Mouse (Mus musculus) limb, embryonic 10.5 days (tissue): ENCODE results near the gene Dennd2c. TPM values are rescaled to one million over a fixed set of nuclear protein-coding genes. Genes with fewer than 3 reads are reported as not detected.
A peak's percentile ranks its signal among the peaks of the same experiment; 100 is the strongest.
"Not testable (repeated sequence)": the region's sequence is repeated elsewhere in the genome, so short reads cannot be mapped to it uniquely, and the experiment has no call there.

Experiments used
- DNase-seq: peaks from one replicate; pipeline ENCODE4 v3.0.0-alpha.2; 2017; ENCODE audit warnings: low spot score
- H3K27ac ChIP-seq: fragments of 300-500 bp; sonication (generic); 2 replicates; pipeline ENCODE4 v1.5.1; 2016; ENCODE audit warnings: mild to moderate bottlenecking
- H3K27me3 ChIP-seq: fragments of 300-500 bp; sonication (generic); 2 replicates; pipeline ENCODE4 v1.6.1; 2016; ENCODE audit warnings: low read depth, mild to moderate bottlenecking; ENCODE audit not compliant: poor library complexity, severe bottlenecking
- H3K36me3 ChIP-seq: fragments of 300-500 bp; sonication (generic); 2 replicates; pipeline ENCODE4 v1.6.1; 2016; ENCODE audit warnings: mild to moderate bottlenecking, moderate library complexity
- H3K4me1 ChIP-seq: fragments of 300-500 bp; sonication (generic); 2 replicates; pipeline ENCODE4 v1.6.1; 2016
- H3K4me3 ChIP-seq: fragments of 300-500 bp; sonication (generic); 2 replicates; pipeline ENCODE4 v1.5.1; 2016; ENCODE audit warnings: mild to moderate bottlenecking, moderate library complexity
- H3K9me3 ChIP-seq: fragments of 300-500 bp; sonication (generic); replicated peaks from 2 replicates; pipeline ENCODE4 v1.6.1; 2016; ENCODE audit warnings: mild to moderate bottlenecking
- WGBS: fragments of 180-500 bp; shearing (Covaris S2); methylation state at CpG from one replicate; pipeline ENCODE4 v1.1.7; 2016; 5-methylcytosine and 5-hydroxymethylcytosine counted together
- polyA plus RNA-seq: library from polyadenylated mRNA; unstranded; fragments of >200 nt; fragmentation: Nextera tagmentation; extraction: Ambion mirVana; gene quantifications from 2 replicates; pipeline ENCODE4 v1.2.1, GENCODE M21; 2016

The Dennd2c gene
- polyA plus RNA-seq, 1 experiment from 2014 or later: 3.1 TPM

GRCm38 (mm10) chr3:103147775-103148174 is 45.4 kb downstream of the Dennd2c start:
- Histone ChIP-seq H3K9me3 (no peaks in the 10 kb centered on the region), H3K36me3 (no peaks in the 10 kb centered on the region), H3K27ac (no peak overlapping the region), H3K27me3 (no peaks in the 10 kb centered on the region), H3K4me3 (no peak overlapping the region), H3K4me1 (0 out of 2 replicates have a peak, but pooled peaks cover 9% of the 10 kb centered on the region)
- no peak for DNase-seq
- 86% methylated on average over 4 of the region's 4 CpGs for WGBS

GRCm38 (mm10) chr3:103148941-103149340 is 46.5 kb downstream of the Dennd2c start:
- Histone ChIP-seq H3K4me1 (0 out of 2 replicates have a peak, but pooled peaks cover 9% of the 10 kb centered on the region), H3K27ac (no peak overlapping the region), H3K36me3 (0 out of 2 replicates have a peak, but pooled peaks cover 3% of the 10 kb centered on the region), H3K4me3 (no peak overlapping the region), H3K27me3 (no peaks in the 10 kb centered on the region), H3K9me3 (no peaks in the 10 kb centered on the region)
- 85% methylated on average over 10 of the region's 10 CpGs for WGBS
- no peak for DNase-seq

DNA sequence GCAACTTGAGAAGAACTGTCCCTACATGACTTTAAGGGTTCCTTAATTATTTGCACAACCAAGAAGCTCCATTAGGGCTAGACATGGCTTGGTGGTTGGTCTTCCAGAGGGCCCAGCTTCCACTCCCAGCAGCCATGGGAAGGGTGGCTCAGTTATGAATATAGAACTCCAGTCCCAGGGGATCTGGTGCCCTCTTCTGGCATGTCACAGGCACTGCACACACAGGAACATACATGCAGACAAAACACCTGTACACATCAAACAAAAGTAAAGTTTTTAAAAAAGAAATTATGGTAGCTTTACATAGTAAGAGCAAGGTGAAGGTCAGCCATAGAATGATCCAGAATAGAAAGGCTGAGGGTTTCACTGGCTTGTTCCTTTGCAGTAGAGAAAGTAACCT is 51.4 kb downstream of the Dennd2c start:
- Histone ChIP-seq H3K27ac (no peak overlapping the region), H3K9me3 (no peaks in the 10 kb centered on the region), H3K27me3 (no peaks in the 10 kb centered on the region), H3K36me3 (0 out of 2 replicates have a peak, but pooled peaks cover 3% of the 10 kb centered on the region), H3K4me1 (no peaks in the 10 kb centered on the region), H3K4me3 (no peak overlapping the region)
- DNase-seq: no peak

GRCm38 (mm10) chr3:103159232-103159900 is 57.0 kb downstream of the Dennd2c start:
- Histone ChIP-seq H3K4me1 (no peaks in the 10 kb centered on the region), H3K36me3 (no peaks in the 10 kb centered on the region), H3K4me3 (no peak overlapping the region), H3K27ac (no peak overlapping the region), H3K27me3 (no peaks in the 10 kb centered on the region), H3K9me3 (no peaks in the 10 kb centered on the region)
- no peak for DNase-seq
- WGBS: 67% methylated on average over 3 of the region's 3 CpGs

GRCm38 (mm10) chr3:103169771-103170170 is 67.4 kb downstream of the Dennd2c start:
- Histone ChIP-seq H3K9me3 (no peaks in the 10 kb centered on the region), H3K27ac (no peak overlapping the region), H3K4me1 (peaks cover 13% of the 10 kb centered on the region), H3K27me3 (no peaks in the 10 kb centered on the region), H3K36me3 (peaks cover 17% of the 10 kb centered on the region), H3K4me3 (no peak overlapping the region)
- DNase-seq: peak; percentile 83
- WGBS: 14% methylated on average over 4 of the region's 4 CpGs

- no peaks in the 10 kb centered on the region for H3K27me3 ChIP-seq
- WGBS: under 1% methylated on average over 56 of the region's 56 CpGs
- no peaks in the 10 kb centered on the region for H3K9me3 ChIP-seq
- H3K4me3 ChIP-seq: peak within 1 kb of the TSS; percentile 73
- H3K4me1 ChIP-seq: peaks cover 13% of the 10 kb centered on the region
- peaks cover 36% of the 10 kb centered on the region for H3K36me3 ChIP-seq
- DNase-seq: peak; percentile 99
- peak within 1 kb of the TSS; percentile 89 for H3K27ac ChIP-seq
Measured at GRCm38 (mm10) chr3:103171505-103172267, 69.3 kb downstream of the Dennd2c start, which contains the start of gene Bcas2. Bcas2 (plus strand) TSS chr3:103171655.

GRCm38 (mm10) chr3:103172615-103173014 is 70.2 kb downstream of the Dennd2c start:
- Histone ChIP-seq H3K4me3 (peak overlapping the region; percentile 73), H3K4me1 (peaks cover 13% of the 10 kb centered on the region), H3K27ac (no peak overlapping the region), H3K27me3 (no peaks in the 10 kb centered on the region), H3K36me3 (peaks cover 46% of the 10 kb centered on the region), H3K9me3 (no peaks in the 10 kb centered on the region)
- DNase-seq: no peak
- 70% methylated on average over 5 of the region's 5 CpGs for WGBS

DNA sequence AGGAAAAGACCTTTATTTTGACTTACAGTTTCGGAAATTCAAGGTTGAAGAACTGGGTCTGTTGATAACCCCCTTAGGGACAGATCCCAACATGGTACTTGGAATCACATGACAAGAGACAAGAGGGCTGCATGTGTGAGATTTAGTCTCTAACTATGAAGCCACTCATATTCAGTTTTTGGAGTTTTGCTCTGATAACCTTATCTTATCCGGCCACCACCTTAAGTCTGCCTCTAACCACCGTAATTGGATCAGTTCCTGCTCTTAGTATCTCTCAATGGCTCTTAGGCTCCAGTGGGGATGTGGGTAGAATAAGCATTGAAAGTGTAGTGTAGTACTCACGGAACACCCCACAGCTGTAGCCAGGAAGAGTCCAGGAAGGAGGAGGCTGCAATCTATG is 74.3 kb downstream of the Dennd2c start:
- 95% methylated on average over 4 of the region's 4 CpGs for WGBS
- Histone ChIP-seq H3K9me3 (no peaks in the 10 kb centered on the region), H3K4me3 (no peak overlapping the region), H3K4me1 (peaks cover 8% of the 10 kb centered on the region), H3K27ac (no peak overlapping the region), H3K36me3 (peaks cover 68% of the 10 kb centered on the region), H3K27me3 (no peaks in the 10 kb centered on the region)
- DNase-seq: no peak

DNA sequence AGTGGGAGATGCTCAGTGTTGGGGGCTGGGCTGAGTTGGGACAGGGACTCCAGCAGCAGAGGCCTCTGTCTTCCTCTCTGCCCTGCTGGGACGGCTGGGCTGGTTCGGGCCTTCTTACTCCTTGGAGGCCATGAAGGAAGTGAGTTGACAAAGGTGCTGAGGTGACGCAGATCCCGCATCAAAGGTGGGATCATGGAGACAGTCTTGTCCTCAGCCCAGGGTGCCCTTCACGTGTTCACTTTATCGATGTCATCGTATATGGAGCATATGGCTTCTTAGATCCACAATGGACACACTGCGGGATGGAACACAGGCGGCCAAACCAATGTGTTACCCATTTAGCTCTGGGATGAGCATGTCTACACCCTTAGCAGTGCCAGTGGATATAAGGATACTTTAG is 77.1 kb downstream of the Dennd2c start:
- Histone ChIP-seq H3K27ac (no peak overlapping the region), H3K4me1 (no peaks in the 10 kb centered on the region)
- 95% methylated on average over 9 of the region's 9 CpGs for WGBS

GRCm38 (mm10) chr3:103181171-103181570 is 78.8 kb downstream of the Dennd2c start:
- no peaks in the 10 kb centered on the region for H3K9me3 ChIP-seq
- no peaks in the 10 kb centered on the region for H3K4me1 ChIP-seq
- H3K36me3 ChIP-seq: peaks cover 37% of the 10 kb centered on the region
- no peak for DNase-seq
- H3K27me3 ChIP-seq: no peaks in the 10 kb centered on the region
- H3K4me3 ChIP-seq: no peak overlapping the region
- WGBS: 48% methylated on average over 4 of the region's 4 CpGs
- no peak overlapping the region for H3K27ac ChIP-seq

More for the DNA sequence above, 77.1 kb downstream of the Dennd2c start:
- Histone ChIP-seq H3K36me3 (peaks cover 54% of the 10 kb centered on the region), H3K27me3 (no peaks in the 10 kb centered on the region), H3K9me3 (no peaks in the 10 kb centered on the region), H3K4me3 (no peak overlapping the region)
- DNase-seq: no peak

GRCm38 (mm10) chr3:103182821-103183220 is 80.4 kb downstream of the Dennd2c start:
- WGBS: 81% methylated on average over 14 of the region's 14 CpGs
- Histone ChIP-seq H3K36me3 (peaks cover 21% of the 10 kb centered on the region), H3K9me3 (no peaks in the 10 kb centered on the region), H3K4me1 (no peaks in the 10 kb centered on the region), H3K27me3 (no peaks in the 10 kb centered on the region), H3K4me3 (no peak overlapping the region), H3K27ac (no peak overlapping the region)
- no peak for DNase-seq

- not testable (repeated sequence) for H3K27ac ChIP-seq, H3K27me3 ChIP-seq, H3K4me1 ChIP-seq, H3K36me3 ChIP-seq, H3K9me3 ChIP-seq, DNase-seq, H3K4me3 ChIP-seq
Measured at GRCm38 (mm10) chr3:103184467-103184866, 82.1 kb downstream of the Dennd2c start.

DNA sequence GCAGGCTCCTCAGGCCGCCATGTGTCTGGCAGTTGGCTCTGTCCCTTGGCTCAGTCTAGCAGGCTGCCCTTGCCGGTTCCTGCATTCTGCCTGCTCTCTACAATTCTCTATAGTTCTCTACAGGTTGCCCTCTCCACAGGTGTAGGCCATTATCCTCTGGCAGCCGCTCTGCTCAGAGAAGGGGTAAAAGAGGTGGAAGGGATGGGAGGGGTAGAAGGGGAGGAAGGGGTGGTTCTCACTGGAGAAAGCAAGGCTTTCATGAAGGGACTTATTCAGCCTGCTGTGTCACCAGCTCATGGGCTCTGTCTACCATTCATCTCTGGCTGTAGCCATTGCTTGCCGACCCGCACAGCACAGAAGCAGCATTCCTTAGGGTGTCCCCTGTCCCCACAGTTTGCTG is 86.0 kb downstream of the Dennd2c start:
- no peaks in the 10 kb centered on the region for H3K9me3 ChIP-seq
- H3K36me3 ChIP-seq: no peaks in the 10 kb centered on the region
- H3K27ac ChIP-seq: no peak overlapping the region
- H3K27me3 ChIP-seq: no peaks in the 10 kb centered on the region
- WGBS: 69% methylated on average over 5 of the region's 5 CpGs
- H3K4me3 ChIP-seq: no peak overlapping the region
- H3K4me1 ChIP-seq: peaks cover 7% of the 10 kb centered on the region; the same call in 1 of the 2 replicates
- DNase-seq: no peak
